ENCODE assay signal across 9 mouse cellular contexts in genomic region chr6:72685165-72685564, GRCm38 (mm10).
DNase-seq lines count a peak whose midpoint lies in the region; ATAC-seq and TF ChIP-seq lines count a peak whose summit lies in the region.
"Had no signal": no experiment of that assay in that cellular context is flagged by ENCODE, and none has a peak within 500 bp of the region (broad histone marks: within the 10 kb centered on the region; RNA-seq: fewer than 3 reads in every experiment).

No protein-coding gene starts in this region.

- ATAC-seq in midbrain, postnatal 0 days (ENCODE audit: low FRiP score), result no peak

- H3K36me3 ChIP-seq in midbrain, postnatal 0 days (ENCODE audit: insufficient read depth, low read length), result no peaks in the 10 kb centered on the region

- peak overlapping the region; percentile 43 for H3K27ac ChIP-seq in gastrocnemius, adult 2 months
- H3K27ac ChIP-seq in midbrain, postnatal 0 days (ENCODE audit: low read depth, low read length), result no peak overlapping the region

- no peak overlapping the region for H3K4me2 ChIP-seq in midbrain, postnatal 0 days (ENCODE audit: low read depth, low read length, poor library complexity, severe bottlenecking)

- no peaks in the 10 kb centered on the region for H3K4me1 ChIP-seq in midbrain, postnatal 0 days (ENCODE audit: insufficient read depth, low read length)

- 65% methylated on average over 9 of the region's 9 CpGs for WGBS in midbrain, postnatal 0 days

- H3K9ac ChIP-seq in midbrain, postnatal 0 days (replicated peaks; ENCODE audit: low read length, poor library complexity, severe bottlenecking), result no peak overlapping the region

- no peaks in the 10 kb centered on the region for H3K27me3 ChIP-seq in midbrain, postnatal 0 days (ENCODE audit: insufficient read depth, low read length)

- DNase-seq in gastrocnemius, adult 2 months, result peak; percentile 34
- no peak for DNase-seq in gastrocnemius, postnatal 10 days
- peak; percentile 69 for DNase-seq in testis, postnatal 10 days (ENCODE audit: low spot score)
- no peak for DNase-seq in testis, postnatal 14 days (ENCODE audit: low spot score)
- peak; percentile 32 to 34 for DNase-seq in left cerebral cortex, postnatal 36 days (ENCODE audit: low spot score in 2 of 2)
- DNase-seq in embryo, embryonic 10.5 days (ENCODE audit: low spot score), result no peak
- no peak for DNase-seq in cerebellum, adult 9-11 months
- DNase-seq in midbrain, postnatal 0 days (ENCODE audit: low spot score), result no peak

- no peaks in the 10 kb centered on the region for H3K9me3 ChIP-seq in midbrain, postnatal 0 days (ENCODE audit: low read length)
- H3K9me3 ChIP-seq: megakaryocyte, embryonic 14.5 days had no signal

- intact Hi-C loops in gastrocnemius, adult 2 months (cut with DNase I), result no loop called here
- intact Hi-C loops in left cerebral cortex, postnatal 36 days (cut with DNase I), result no loop called here

- no peak for TF ChIP-seq CTCF in gastrocnemius, adult 2 months (IDR thresholded peaks at IDR 0.05)
- no peak for TF ChIP-seq CTCF in midbrain, postnatal 0 days (IDR thresholded peaks at IDR 0.05)

- H3K4me3 ChIP-seq in gastrocnemius, adult 2 months, result no peak overlapping the region
- no peak overlapping the region for H3K4me3 ChIP-seq in midbrain, postnatal 0 days (ENCODE audit: low read depth, low read length)
- H3K4me3 ChIP-seq: megakaryocyte, embryonic 14.5 days had no signal

Comparison
In these comparisons a context has a peak if more than half of its experiments do, and no peak if none do; other contexts are left out.
1. DNase-seq: peak in gastrocnemius, adult 2 months (single experiment), testis, postnatal 10 days (single experiment) and left cerebral cortex, postnatal 36 days (2 of 2); none in gastrocnemius, postnatal 10 days (single experiment), testis, postnatal 14 days (single experiment), embryo, embryonic 10.5 days (single experiment), cerebellum, adult 9-11 months (single experiment) and midbrain, postnatal 0 days (single experiment).